Mouse (Mus musculus): ENCODE measurements around the gene Malsu1. TPM values are rescaled to one million over a fixed set of nuclear protein-coding genes. Genes with fewer than 3 reads are reported as not detected.

The Malsu1 gene
- 15.8 TPM for polyA plus RNA-seq (2014; fragmentation: Illumina TruSeq; extraction: RNeasy Lipid Tissue Mini Kit (QIAGEN cat#74804); ENCODE audit: low read depth, low replicate concordance)

DNA sequence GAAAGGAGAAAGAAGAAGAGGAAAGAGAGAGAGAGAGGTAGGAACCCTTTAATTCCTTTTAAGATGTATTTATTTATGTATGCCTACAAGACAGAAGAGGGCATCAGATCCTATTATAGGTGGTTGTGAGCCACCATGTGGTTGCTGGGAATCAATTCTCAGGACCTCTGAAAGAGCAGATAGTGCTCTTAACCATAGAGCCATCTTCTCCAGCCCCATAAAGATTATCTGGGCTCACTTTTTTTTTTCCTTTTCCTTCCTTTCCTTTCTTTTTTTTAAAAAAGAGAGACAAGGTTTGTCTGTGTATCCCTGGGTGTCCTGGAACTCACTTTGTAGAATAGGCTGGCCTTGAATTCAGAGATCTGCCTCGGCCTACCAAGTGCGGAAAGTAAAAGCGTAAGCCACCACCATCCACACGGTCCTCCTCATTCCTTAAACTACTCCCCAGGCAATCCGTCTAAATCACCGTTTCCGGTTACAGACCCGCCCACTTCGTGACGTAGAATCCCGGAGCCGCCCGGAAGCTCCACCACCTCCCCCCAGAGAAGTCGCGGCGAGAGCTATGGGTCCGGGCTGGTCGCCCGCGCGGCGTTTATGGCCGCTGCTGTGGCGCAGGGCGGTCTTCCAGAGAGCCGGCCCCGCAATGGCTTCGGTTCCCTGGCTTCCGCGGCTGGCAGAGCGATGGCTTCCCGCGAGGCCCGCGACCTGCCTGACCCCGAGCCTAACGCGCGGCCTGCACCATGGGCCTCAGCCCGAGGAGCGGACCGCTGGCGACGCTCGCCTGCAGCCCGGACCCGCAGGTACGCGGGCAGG lies at the start of gene Malsu1:
TSS of gene Malsu1 (plus strand) at position 492 of the 813 bp plus-strand sequence.

DNA sequence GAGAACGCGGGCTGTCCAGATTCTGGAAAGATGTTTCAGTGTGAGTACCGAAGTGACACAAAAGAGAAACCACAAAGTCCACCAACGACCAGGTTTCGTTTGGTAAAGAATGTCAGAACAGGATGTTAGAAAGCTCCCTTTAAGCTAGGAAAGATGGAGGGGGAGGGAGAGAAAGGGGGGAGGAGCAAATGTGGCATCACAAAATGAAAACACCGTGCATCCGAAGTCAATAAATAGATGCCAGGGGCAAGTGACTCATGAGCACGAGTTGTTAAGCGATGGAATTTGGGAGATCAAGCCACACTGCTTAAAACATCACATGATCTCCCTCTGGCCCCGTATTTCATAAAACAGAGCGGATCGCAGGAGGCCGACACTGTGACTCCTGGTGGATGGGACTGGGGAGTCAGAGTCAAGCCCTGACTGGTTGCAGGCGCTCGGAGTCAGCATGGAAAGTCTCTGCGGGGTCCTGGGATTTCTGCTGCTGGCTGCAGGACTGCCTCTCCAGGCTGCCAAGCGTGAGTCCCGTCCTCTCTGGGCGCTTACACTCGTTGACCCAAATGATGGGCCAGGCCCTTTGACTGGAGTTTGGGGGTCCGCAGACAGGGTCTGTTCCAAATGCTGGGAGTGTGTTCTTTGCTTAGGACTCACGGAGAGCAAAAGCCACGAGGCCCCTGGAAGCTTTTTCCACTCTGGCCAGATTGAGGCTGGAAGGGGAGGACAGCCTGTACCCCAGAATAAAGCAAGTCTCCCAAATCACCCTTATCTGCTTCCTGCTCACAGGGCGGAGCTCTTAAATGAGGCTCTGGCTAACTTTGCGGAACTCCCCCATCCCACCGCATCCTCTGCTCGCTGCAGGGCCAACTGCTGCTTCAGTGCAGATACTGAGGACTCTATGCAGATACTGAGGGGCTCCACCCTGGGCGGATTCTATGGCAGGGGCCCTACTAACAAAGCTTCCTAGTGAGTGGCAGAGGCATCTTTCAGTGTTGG lies 37.0 kb upstream of the Malsu1 start, which contains the start of gene Gpnmb:
TSS of gene Gpnmb (plus strand) at position 272 of the 993 bp plus-strand sequence.

Other genes starting within 250 kb of the Malsu1 start
- gene Tmem176a, start 232.9 kb upstream of the Malsu1 start, polyA plus RNA-seq (2014; fragmentation: Illumina TruSeq; extraction: RNeasy Lipid Tissue Mini Kit (QIAGEN cat#74804); ENCODE audit: low read depth, low replicate concordance): 28.1 TPM
- 56.5 TPM for gene Tmem176b, start 232.3 kb upstream of the Malsu1 start, polyA plus RNA-seq (2014; fragmentation: Illumina TruSeq; extraction: RNeasy Lipid Tissue Mini Kit (QIAGEN cat#74804); ENCODE audit: low read depth, low replicate concordance)
- gene Aoc1, start 200.9 kb upstream of the Malsu1 start, polyA plus RNA-seq (2014; fragmentation: Illumina TruSeq; extraction: RNeasy Lipid Tissue Mini Kit (QIAGEN cat#74804); ENCODE audit: low read depth, low replicate concordance): not detected
- not detected for gene 1600015I10Rik, start 143.9 kb upstream of the Malsu1 start, polyA plus RNA-seq (2014; fragmentation: Illumina TruSeq; extraction: RNeasy Lipid Tissue Mini Kit (QIAGEN cat#74804); ENCODE audit: low read depth, low replicate concordance)
- not detected for gene Doxl2, start 98.8 kb upstream of the Malsu1 start, polyA plus RNA-seq (2014; fragmentation: Illumina TruSeq; extraction: RNeasy Lipid Tissue Mini Kit (QIAGEN cat#74804); ENCODE audit: low read depth, low replicate concordance)
- not detected for gene Svs1, start 86.9 kb upstream of the Malsu1 start, polyA plus RNA-seq (2014; fragmentation: Illumina TruSeq; extraction: RNeasy Lipid Tissue Mini Kit (QIAGEN cat#74804); ENCODE audit: low read depth, low replicate concordance)
- gene Gpnmb, start 37.2 kb upstream of the Malsu1 start, polyA plus RNA-seq (2014; fragmentation: Illumina TruSeq; extraction: RNeasy Lipid Tissue Mini Kit (QIAGEN cat#74804); ENCODE audit: low read depth, low replicate concordance): 1.5 TPM
- gene Igf2bp3, start 141.2 kb downstream of the Malsu1 start, polyA plus RNA-seq (2014; fragmentation: Illumina TruSeq; extraction: RNeasy Lipid Tissue Mini Kit (QIAGEN cat#74804); ENCODE audit: low read depth, low replicate concordance): not detected
- 55.2 TPM for gene Tra2a, start 190.2 kb downstream of the Malsu1 start, polyA plus RNA-seq (2014; fragmentation: Illumina TruSeq; extraction: RNeasy Lipid Tissue Mini Kit (QIAGEN cat#74804); ENCODE audit: low read depth, low replicate concordance)
- gene Ccdc126, start 245.5 kb downstream of the Malsu1 start, polyA plus RNA-seq (2014; fragmentation: Illumina TruSeq; extraction: RNeasy Lipid Tissue Mini Kit (QIAGEN cat#74804); ENCODE audit: low read depth, low replicate concordance): 4.4 TPM